Mouse (Mus musculus) midbrain, embryonic 12.5 days (tissue): ENCODE results near the gene Slc8a3. TPM values are rescaled to one million over a fixed set of nuclear protein-coding genes. Genes with fewer than 3 reads are reported as not detected.
A peak's percentile ranks its signal among the peaks of the same experiment; 100 is the strongest.

ENCODE experiments used
- ATAC-seq: fragments of 200-750 bp; cut with Nextera tagmentation; 2 replicates; pipeline ENCODE4 v1.8.0; 2017; ENCODE audit warnings: low read depth, moderate TSS enrichment, moderate library complexity; ENCODE audit not compliant: low FRiP score
- H3K27ac ChIP-seq: fragments of 300-500 bp; sonication (generic); replicated peaks from 2 replicates; pipeline ENCODE4 v1.5.1; 2016; ENCODE audit warnings: mild to moderate bottlenecking
- H3K27me3 ChIP-seq: fragments of 300-500 bp; sonication (generic); 2 replicates; pipeline ENCODE4 v1.6.1; 2016; ENCODE audit warnings: mild to moderate bottlenecking
- H3K36me3 ChIP-seq: fragments of 300-500 bp; sonication (generic); 2 replicates; pipeline ENCODE4 v1.6.1; 2016
- H3K4me1 ChIP-seq: fragments of 300-500 bp; sonication (generic); 2 replicates; pipeline ENCODE4 v1.6.1; 2016
- H3K4me2 ChIP-seq: fragments of 300-500 bp; sonication (generic); replicated peaks from 2 replicates; pipeline ENCODE4 v1.6.1; 2016; ENCODE audit warnings: mild to moderate bottlenecking, moderate library complexity
- H3K4me3 ChIP-seq: fragments of 300-500 bp; sonication (generic); 2 replicates; pipeline ENCODE4 v1.5.1; 2016; ENCODE audit warnings: mild to moderate bottlenecking
- H3K9ac ChIP-seq: fragments of 300-500 bp; sonication (generic); replicated peaks from 2 replicates; pipeline ENCODE4 v1.6.1; 2016; ENCODE audit warnings: mild to moderate bottlenecking, moderate library complexity
- H3K9me3 ChIP-seq: fragments of 300-500 bp; sonication (generic); 2 replicates; pipeline ENCODE4 v1.6.1; 2016; ENCODE audit warnings: mild to moderate bottlenecking
- WGBS: fragments of 180-500 bp; shearing (Covaris S2); methylation state at CpG from one replicate; pipeline ENCODE4 v1.1.7; 2016; 5-methylcytosine and 5-hydroxymethylcytosine counted together
- polyA plus RNA-seq: library from polyadenylated mRNA; unstranded; fragments of >200 nt; fragmentation: Nextera tagmentation; extraction: Ambion mirVana; gene quantifications from 2 replicates; pipeline ENCODE4 v1.2.1, GENCODE M21; 2016

The Slc8a3 gene
- polyA plus RNA-seq, 1 experiment from 2014 or later, result 1.8 TPM

GRCm38 (mm10) chr12:81197468-81198075 is 135.4 kb downstream of the Slc8a3 start:
- Histone ChIP-seq H3K4me3 (no peak overlapping the region), H3K9me3 (no peaks in the 10 kb centered on the region), H3K9ac (no peak overlapping the region), H3K4me1 (peaks cover 8% of the 10 kb centered on the region; the same call in 1 of the 2 replicates), H3K27ac (no peak overlapping the region), H3K4me2 (no peak overlapping the region), H3K36me3 (no peaks in the 10 kb centered on the region), H3K27me3 (no peaks in the 10 kb centered on the region; the same call in 1 of the 2 replicates)
- ATAC-seq, result no peak
- 82% methylated on average over 5 of the region's 5 CpGs for WGBS

- H3K4me2 ChIP-seq, result no peak overlapping the region
- H3K4me1 ChIP-seq, result no peaks in the 10 kb centered on the region
- WGBS, result 81% methylated on average over 2 of the region's 2 CpGs
- H3K9ac ChIP-seq, result no peak overlapping the region
- H3K36me3 ChIP-seq, result no peaks in the 10 kb centered on the region
- H3K4me3 ChIP-seq, result no peak overlapping the region
- no peaks in the 10 kb centered on the region for H3K9me3 ChIP-seq
- no peaks in the 10 kb centered on the region for H3K27me3 ChIP-seq
- ATAC-seq, result no peak
- H3K27ac ChIP-seq, result no peak overlapping the region
Observed at GRCm38 (mm10) chr12:81193968-81194367, 139.0 kb downstream of the Slc8a3 start.

- no peaks in the 10 kb centered on the region for H3K27me3 ChIP-seq
- H3K4me3 ChIP-seq, result no peak overlapping the region
- ATAC-seq, result no peak
- 95% methylated on average over 1 of the region's 1 CpGs for WGBS
- H3K4me2 ChIP-seq, result no peak overlapping the region
- no peak overlapping the region for H3K9ac ChIP-seq
- H3K27ac ChIP-seq, result no peak overlapping the region
- 0 out of 2 replicates have a peak, but pooled peaks cover 6% of the 10 kb centered on the region for H3K36me3 ChIP-seq
- no peaks in the 10 kb centered on the region for H3K4me1 ChIP-seq
- H3K9me3 ChIP-seq, result no peaks in the 10 kb centered on the region
Observed at GRCm38 (mm10) chr12:81189636-81190035, 143.3 kb downstream of the Slc8a3 start.

- H3K27me3 ChIP-seq, result no peaks in the 10 kb centered on the region
- H3K4me1 ChIP-seq, result no peaks in the 10 kb centered on the region
- H3K9ac ChIP-seq, result no peak overlapping the region
- ATAC-seq, result no peak
- no peaks in the 10 kb centered on the region for H3K9me3 ChIP-seq
- WGBS, result 91% methylated on average over 4 of the region's 4 CpGs
- H3K36me3 ChIP-seq, result 0 out of 2 replicates have a peak, but pooled peaks cover 6% of the 10 kb centered on the region
- H3K27ac ChIP-seq, result no peak overlapping the region
- no peak overlapping the region for H3K4me2 ChIP-seq
- no peak overlapping the region for H3K4me3 ChIP-seq
Observed at GRCm38 (mm10) chr12:81188996-81189395, 144.0 kb downstream of the Slc8a3 start.

- no peak overlapping the region for H3K27ac ChIP-seq
- no peak for ATAC-seq
- 0 out of 2 replicates have a peak, but pooled peaks cover 6% of the 10 kb centered on the region for H3K36me3 ChIP-seq
- H3K4me2 ChIP-seq, result no peak overlapping the region
- 84% methylated on average over 3 of the region's 3 CpGs for WGBS
- H3K4me1 ChIP-seq, result no peaks in the 10 kb centered on the region
- no peaks in the 10 kb centered on the region for H3K27me3 ChIP-seq
- H3K9ac ChIP-seq, result no peak overlapping the region
- no peaks in the 10 kb centered on the region for H3K9me3 ChIP-seq
- no peak overlapping the region for H3K4me3 ChIP-seq
Observed at GRCm38 (mm10) chr12:81188423-81188822, 144.6 kb downstream of the Slc8a3 start.

DNA sequence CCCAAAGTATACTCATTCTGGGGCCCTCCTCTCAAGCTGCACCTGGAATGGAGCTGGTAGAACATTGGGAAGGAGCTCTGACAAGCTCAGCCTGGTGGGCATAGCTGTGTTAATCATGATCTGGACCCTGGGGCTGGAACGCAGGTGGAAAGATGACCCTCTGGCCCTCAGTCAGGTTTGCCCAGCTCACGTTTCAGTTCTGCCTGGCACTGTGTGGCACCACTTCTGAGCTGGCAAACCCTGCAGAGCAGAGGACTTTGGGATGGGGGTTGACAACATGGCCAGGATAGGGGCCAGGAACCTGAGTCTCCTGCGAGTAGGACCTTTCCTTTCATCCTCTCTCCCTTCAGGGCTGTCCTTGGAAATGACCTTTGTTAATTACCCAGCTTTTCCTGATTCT is 146.3 kb downstream of the Slc8a3 start:
- H3K4me3 ChIP-seq, result no peak overlapping the region
- no peak overlapping the region for H3K9ac ChIP-seq
- 95% methylated on average over 3 of the region's 3 CpGs for WGBS
- no peaks in the 10 kb centered on the region for H3K9me3 ChIP-seq
- no peaks in the 10 kb centered on the region for H3K4me1 ChIP-seq
- H3K27me3 ChIP-seq, result no peaks in the 10 kb centered on the region
- H3K27ac ChIP-seq, result no peak overlapping the region
- no peak overlapping the region for H3K4me2 ChIP-seq
- 0 out of 2 replicates have a peak, but pooled peaks cover 6% of the 10 kb centered on the region for H3K36me3 ChIP-seq
- ATAC-seq, result no peak

DNA sequence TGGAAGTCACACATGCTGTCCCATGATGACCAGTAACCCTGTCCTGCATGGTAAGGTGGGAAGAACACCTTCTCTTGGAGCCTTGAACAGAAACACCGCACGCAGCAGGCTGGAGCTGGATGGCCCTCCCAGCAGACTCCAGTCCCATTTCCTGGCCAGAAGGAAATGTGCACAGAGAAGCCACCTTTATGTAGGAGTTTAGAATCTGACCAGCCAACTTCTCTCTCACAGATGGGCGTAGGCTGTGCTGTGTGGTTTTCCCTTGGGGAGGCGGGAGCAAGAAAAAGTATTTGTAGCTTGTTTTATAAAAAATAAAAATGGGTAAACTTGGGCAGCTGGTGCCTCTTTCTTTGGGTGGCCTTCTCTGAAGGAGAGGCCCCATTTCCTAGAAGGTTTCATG is 146.9 kb downstream of the Slc8a3 start:
- Histone ChIP-seq H3K9ac (no peak overlapping the region), H3K27me3 (no peaks in the 10 kb centered on the region), H3K4me2 (no peak overlapping the region), H3K4me1 (no peaks in the 10 kb centered on the region), H3K36me3 (0 out of 2 replicates have a peak, but pooled peaks cover 6% of the 10 kb centered on the region), H3K9me3 (no peaks in the 10 kb centered on the region), H3K4me3 (no peak overlapping the region), H3K27ac (no peak overlapping the region)
- ATAC-seq, result no peak
- 94% methylated on average over 4 of the region's 4 CpGs for WGBS

GRCm38 (mm10) chr12:81184967-81185366 is 148.0 kb downstream of the Slc8a3 start:
- peaks cover 11% of the 10 kb centered on the region; the same call in 1 of the 2 replicates for H3K36me3 ChIP-seq
- H3K4me2 ChIP-seq, result no peak overlapping the region
- WGBS, result 95% methylated on average over 2 of the region's 2 CpGs
- H3K9me3 ChIP-seq, result no peaks in the 10 kb centered on the region
- H3K4me3 ChIP-seq, result no peak overlapping the region
- no peak overlapping the region for H3K9ac ChIP-seq
- no peak overlapping the region for H3K27ac ChIP-seq
- ATAC-seq, result no peak
- H3K4me1 ChIP-seq, result no peaks in the 10 kb centered on the region
- H3K27me3 ChIP-seq, result no peaks in the 10 kb centered on the region

DNA sequence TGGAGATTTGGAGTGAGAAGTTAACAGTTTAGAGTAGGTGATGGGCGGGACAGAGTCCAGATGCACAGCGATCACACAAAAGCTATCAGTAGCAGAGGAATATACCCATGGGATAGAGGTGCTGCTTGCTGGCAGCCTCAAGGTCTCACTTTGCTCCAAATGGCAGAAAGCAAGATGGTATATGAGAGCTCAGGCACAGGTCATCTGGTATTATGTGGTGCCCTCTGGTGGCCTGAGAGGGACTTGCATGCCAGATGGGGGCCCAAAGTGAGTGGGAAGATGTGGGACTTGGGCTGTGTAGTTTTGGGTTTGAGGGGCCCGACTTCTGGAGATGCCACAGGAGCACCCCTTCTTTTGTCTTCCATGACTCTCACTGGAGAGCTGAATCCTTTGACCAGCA is 150.9 kb downstream of the Slc8a3 start:
- Histone ChIP-seq H3K4me1 (no peaks in the 10 kb centered on the region), H3K36me3 (peaks cover 12% of the 10 kb centered on the region; the same call in 1 of the 2 replicates), H3K9me3 (no peaks in the 10 kb centered on the region), H3K27ac (no peak overlapping the region), H3K27me3 (no peaks in the 10 kb centered on the region), H3K4me3 (no peak overlapping the region), H3K4me2 (no peak overlapping the region), H3K9ac (no peak overlapping the region)
- WGBS, result 63% methylated on average over 3 of the region's 3 CpGs
- ATAC-seq, result peak; percentile 65; the same call in 1 of the 2 replicates

GRCm38 (mm10) chr12:81175252-81175651 is 157.7 kb downstream of the Slc8a3 start:
- Histone ChIP-seq H3K9me3 (no peaks in the 10 kb centered on the region), H3K27ac (0 out of 2 replicates have a peak overlapping the region, but pooled peaks have one; percentile 1), H3K9ac (no peak overlapping the region), H3K4me1 (no peaks in the 10 kb centered on the region), H3K4me2 (no peak overlapping the region), H3K36me3 (peaks cover 3% of the 10 kb centered on the region; the same call in 1 of the 2 replicates), H3K27me3 (no peaks in the 10 kb centered on the region), H3K4me3 (no peak overlapping the region)
- WGBS, result 66% methylated on average over 9 of the region's 9 CpGs
- no peak for ATAC-seq

- no peaks in the 10 kb centered on the region for H3K36me3 ChIP-seq
- 91% methylated on average over 4 of the region's 4 CpGs for WGBS
- ATAC-seq, result no peak
- no peak overlapping the region for H3K27ac ChIP-seq
- no peaks in the 10 kb centered on the region for H3K27me3 ChIP-seq
- H3K4me3 ChIP-seq, result no peak overlapping the region
- no peaks in the 10 kb centered on the region for H3K9me3 ChIP-seq
- no peak overlapping the region for H3K9ac ChIP-seq
- no peak overlapping the region for H3K4me2 ChIP-seq
- H3K4me1 ChIP-seq, result no peaks in the 10 kb centered on the region
Observed at GRCm38 (mm10) chr12:81173893-81174292, 159.1 kb downstream of the Slc8a3 start.

- H3K36me3 ChIP-seq, result no peaks in the 10 kb centered on the region
- 90% methylated on average over 3 of the region's 3 CpGs for WGBS
- H3K27ac ChIP-seq, result no peak overlapping the region
- no peaks in the 10 kb centered on the region for H3K9me3 ChIP-seq
- no peak for ATAC-seq
- H3K9ac ChIP-seq, result no peak overlapping the region
- no peaks in the 10 kb centered on the region for H3K27me3 ChIP-seq
- no peak overlapping the region for H3K4me2 ChIP-seq
- H3K4me3 ChIP-seq, result no peak overlapping the region
- H3K4me1 ChIP-seq, result no peaks in the 10 kb centered on the region
Observed at GRCm38 (mm10) chr12:81173011-81173410, 160.0 kb downstream of the Slc8a3 start.

- ATAC-seq, result no peak
- no peak overlapping the region for H3K4me2 ChIP-seq
- H3K4me3 ChIP-seq, result no peak overlapping the region
- H3K36me3 ChIP-seq, result no peaks in the 10 kb centered on the region
- 89% methylated on average over 2 of the region's 2 CpGs for WGBS
- no peaks in the 10 kb centered on the region for H3K9me3 ChIP-seq
- peaks cover 6% of the 10 kb centered on the region for H3K4me1 ChIP-seq
- H3K27ac ChIP-seq, result no peak overlapping the region
- no peak overlapping the region for H3K9ac ChIP-seq
- no peaks in the 10 kb centered on the region for H3K27me3 ChIP-seq
Observed at GRCm38 (mm10) chr12:81170076-81170475, 162.9 kb downstream of the Slc8a3 start.
